ENCODE assay signal across 9 mouse cellular contexts in the genomic region with DNA sequence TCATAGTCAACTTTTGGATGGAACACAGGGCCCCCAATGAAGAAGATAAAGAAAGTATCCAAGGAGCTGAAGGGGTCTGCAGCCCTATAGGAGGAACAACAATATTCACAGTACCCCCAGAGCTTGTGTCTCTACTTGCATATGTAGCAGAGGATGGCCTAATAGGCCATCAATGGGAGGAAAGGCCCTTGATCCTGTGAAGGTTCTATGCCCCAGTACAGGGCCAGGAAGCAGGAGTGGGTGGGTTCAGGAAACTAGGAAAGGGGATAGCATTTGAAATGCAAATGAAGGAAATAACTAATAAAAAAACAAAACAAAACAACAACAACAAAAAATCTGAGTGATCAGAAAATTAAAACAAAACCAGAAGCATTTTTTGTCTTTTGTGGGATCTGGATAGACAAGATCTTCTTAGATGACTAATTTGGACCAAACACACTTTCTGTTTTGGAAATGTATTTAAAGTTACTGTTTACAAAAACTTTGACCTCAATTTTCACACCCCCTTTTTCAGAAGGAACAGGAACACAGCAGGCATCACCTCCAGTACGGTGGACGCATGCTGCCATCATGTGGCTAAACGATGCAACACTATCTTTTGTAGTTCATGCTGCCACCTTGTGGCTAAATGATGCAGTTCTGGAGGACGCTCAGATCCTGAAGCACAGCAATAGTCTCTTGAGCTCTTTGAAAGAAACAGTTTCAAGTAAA. TPM values are rescaled to one million over a fixed set of nuclear protein-coding genes. Genes with fewer than 3 reads are reported as not detected.
DNase-seq lines count a peak whose midpoint lies in the region; ATAC-seq and TF ChIP-seq lines count a peak whose summit lies in the region.
"Had no signal": no experiment of that assay in that cellular context is flagged by ENCODE, and none has a peak within 500 bp of the region (broad histone marks: within the 10 kb centered on the region; RNA-seq: fewer than 3 reads in every experiment).

No protein-coding gene starts in this region.

- peak; percentile 83 for DNase-seq in CH12.LX (ENCODE audit: extremely low read depth)
- DNase-seq in brain, adult 2 months (ENCODE audit: low read depth, low spot score), result peak; percentile 91
- peak; percentile 75 for DNase-seq in forebrain, embryonic 10.5 days (ENCODE audit: extremely low spot score, low spot score)
- peak; percentile 76 to 79 for DNase-seq in heart, postnatal 36 days
- peak; percentile 93 for DNase-seq in layer of hippocampus, adult 11-12 months (ENCODE audit: low spot score)
- DNase-seq in ovary, postnatal 14 days (ENCODE audit: low spot score), result peak; percentile 82
- DNase-seq in thymus, postnatal 14 days, result peak; percentile 61

- peak; percentile 94 to 100 for TF ChIP-seq CTCF in CH12.LX (conservative IDR thresholded peaks at IDR 0.05 in 1 of 2, IDR thresholded peaks at IDR 0.05 in 1 of 2; ENCODE audit: low read depth in 2 of 2, low read length in 2 of 2)

- peaks cover 10% of the 10 kb centered on the region for H3K27me3 ChIP-seq in CH12.LX (replicated peaks)
- H3K27me3 ChIP-seq in forebrain, embryonic 10.5 days (ENCODE audit: poor library complexity, severe bottlenecking), result peaks cover 17% of the 10 kb centered on the region
- peaks cover 9% of the 10 kb centered on the region for H3K27me3 ChIP-seq in lung, embryonic 15.5 days

- no peak overlapping the region for H3K27ac ChIP-seq in CH12.LX (ENCODE audit: insufficient read depth, low read depth)
- H3K27ac ChIP-seq in forebrain, embryonic 10.5 days, result no peak overlapping the region
- no peak overlapping the region for H3K27ac ChIP-seq in lung, embryonic 15.5 days

- no peak overlapping the region for H3K9ac ChIP-seq in CH12.LX (ENCODE audit: insufficient read depth, low read depth)
- no peak overlapping the region for H3K9ac ChIP-seq in lung, embryonic 15.5 days

- H3K4me2 ChIP-seq in CH12.LX (ENCODE audit: insufficient read depth, low read depth, poor library complexity, severe bottlenecking), result no peak overlapping the region
- no peak overlapping the region for H3K4me2 ChIP-seq in lung, embryonic 15.5 days

- H3K36me3 ChIP-seq in CH12.LX (replicated peaks in 1 of 2; ENCODE audit: control insufficient read depth in 1 of 2, insufficient read depth in 1 of 2, low read length in 1 of 2), result no peaks in the 10 kb centered on the region
- no peaks in the 10 kb centered on the region for H3K36me3 ChIP-seq in forebrain, embryonic 10.5 days (replicated peaks)
- H3K36me3 ChIP-seq in lung, embryonic 15.5 days, result no peaks in the 10 kb centered on the region

- TF ChIP-seq POLR2A in CH12.LX (IDR thresholded peaks at IDR 0.05; ENCODE audit: low read depth, low read length), result no peak

- no peaks in the 10 kb centered on the region for H3K4me1 ChIP-seq in CH12.LX (ENCODE audit: control insufficient read depth in 1 of 2, insufficient read depth in 2 of 2)
- no peaks in the 10 kb centered on the region for H3K4me1 ChIP-seq in forebrain, embryonic 10.5 days
- no peaks in the 10 kb centered on the region for H3K4me1 ChIP-seq in lung, embryonic 15.5 days

- in situ Hi-C loops in CH12.LX (cut with MboI; ENCODE audit: low pct_ligation_motif_present, low pct_unique_long_range_greater_than_20kb, low sequenced_read_pairs), result loop anchor here (5.0 to 10.0 kb wide), 2 partner anchors 126 to 289 kb away; no protein-coding TSS in a partner anchor

- no peaks in the 10 kb centered on the region for H3K79me2 ChIP-seq in CH12.LX (replicated peaks; ENCODE audit: control insufficient read depth, extremely low read depth, insufficient read depth, poor library complexity, severe bottlenecking)

- intact Hi-C loops in heart, postnatal 36 days (cut with DNase I), result loop anchor here (1.0 to 5.0 kb wide), 2 partner anchors 120 to 311 kb away; partner anchors contain the start of gene Trim40

- no peak for TF ChIP-seq EP300 in CH12.LX (IDR thresholded peaks at IDR 0.05; ENCODE audit: low read length)

- no peaks in the 10 kb centered on the region for H3K9me3 ChIP-seq in CH12.LX (replicated peaks; ENCODE audit: low read length)
- no peaks in the 10 kb centered on the region for H3K9me3 ChIP-seq in forebrain, embryonic 10.5 days
- no peaks in the 10 kb centered on the region for H3K9me3 ChIP-seq in lung, embryonic 15.5 days

- peak; percentile 99 for TF ChIP-seq RAD21 in CH12.LX (IDR thresholded peaks at IDR 0.05; ENCODE audit: low read depth, low read length)

- dilution Hi-C loops in CH12.LX (cut with MboI; ENCODE audit: extremely low pct_ligation_motif_present, extremely low pct_unique_long_range_greater_than_20kb, low sequenced_read_pairs), result no loop called here

- H3K4me3 ChIP-seq in CH12.LX (replicated peaks in 1 of 3; ENCODE audit: low read depth in 2 of 3, low read length in 2 of 3, poor library complexity in 1 of 3), result no peak overlapping the region
- H3K4me3 ChIP-seq in forebrain, embryonic 10.5 days, result no peak overlapping the region
- no peak overlapping the region for H3K4me3 ChIP-seq in lung, embryonic 15.5 days

- peak; percentile 67; the same call in 1 of the 2 replicates for ATAC-seq in lung, embryonic 15.5 days (ENCODE audit: borderline replicate concordance, extremely low read depth, low FRiP score, low TSS enrichment)

- 2% methylated on average over 4 of the region's 4 CpGs for WGBS in forebrain, embryonic 10.5 days
- WGBS in lung, embryonic 15.5 days, result 0% methylated on average over 4 of the region's 4 CpGs

TF ChIP-seq in CH12.LX, 34 proteins besides CTCF, POLR2A, EP300 and RAD21:
- no peak for TF ChIP-seq BHLHE40 (IDR thresholded peaks at IDR 0.05; ENCODE audit: low read depth, low read length)
- TF ChIP-seq KAT2A (IDR thresholded peaks at IDR 0.05; ENCODE audit: insufficient replicate concordance, low read length), result no peak
- TF ChIP-seq MXI1 (IDR thresholded peaks at IDR 0.05; ENCODE audit: low read depth, low read length), result no peak
- TF ChIP-seq MEF2A (IDR thresholded peaks at IDR 0.05; ENCODE audit: borderline replicate concordance, low read depth, low read length), result peak; percentile 28; the same call in 1 of the 2 replicates
- TF ChIP-seq POLR2AphosphoS2 (IDR thresholded peaks at IDR 0.05; ENCODE audit: low read depth, low read length), result no peak
- peak; percentile 91; the same call in 1 of the 2 replicates for TF ChIP-seq NELFE (IDR thresholded peaks at IDR 0.05; ENCODE audit: low read depth, low read length)
- TF ChIP-seq ZC3H11A (IDR thresholded peaks at IDR 0.05; ENCODE audit: low read depth, low read length), result peak; percentile 87
- 0 out of 2 replicates have a peak, but pooled peaks have one; percentile 37 for TF ChIP-seq NRF1 (IDR thresholded peaks at IDR 0.05; ENCODE audit: low read depth, low read length)
- no peak for TF ChIP-seq ZMIZ1 (IDR thresholded peaks at IDR 0.05; ENCODE audit: low read depth, low read length)
- TF ChIP-seq GABPA (IDR thresholded peaks at IDR 0.05; ENCODE audit: insufficient replicate concordance, low read depth, low read length), result no peak
- peak; percentile 99 for TF ChIP-seq SMC3 (IDR thresholded peaks at IDR 0.05; ENCODE audit: low read depth, low read length)
- no peak for TF ChIP-seq RCOR1 (conservative IDR thresholded peaks at IDR 0.05; ENCODE audit: low read depth, low read length)
- TF ChIP-seq CHD1 (IDR thresholded peaks at IDR 0.05; ENCODE audit: low read depth, low read length), result no peak
- no peak for TF ChIP-seq CHD2 (IDR thresholded peaks at IDR 0.05; ENCODE audit: low read length)

RNA-seq across cellular contexts. Expression of gene Olfr94, which starts 2.6 kb away (rescaled TPM):
- total RNA-seq in CH12.LX (2012; rRNA removed), result not detected in 2 replicates
- not detected in 2 replicates for total RNA-seq in CH12.LX (2014; rRNA removed)
- polyA plus RNA-seq in CH12.LX (2012; ENCODE audit: insufficient read length, low read depth), result not detected in 2 replicates
- polyA plus RNA-seq in forebrain, embryonic 10.5 days (2016; fragmentation: Nextera tagmentation; extraction: Ambion mirVana), result not detected in 2 replicates
- not detected for total RNA-seq in heart, postnatal 36 days (2021)
- not detected in 2 replicates for polyA plus RNA-seq in lung, embryonic 15.5 days (2015; fragmentation: Nextera tagmentation; extraction: Ambion mirVana)
- polyA plus RNA-seq: heart, embryonic 16.5 days had no signal

RNA-seq across cellular contexts. Expression of gene Olfr95, which starts 9.6 kb away (rescaled TPM):
- total RNA-seq in CH12.LX (2012; rRNA removed) (not detected in 2 replicates), CH12.LX (2014; rRNA removed) (not detected in 2 replicates)
- not detected in 2 replicates for polyA plus RNA-seq in CH12.LX (2012; ENCODE audit: insufficient read length, low read depth)
- polyA plus RNA-seq in forebrain, embryonic 10.5 days (2016; fragmentation: Nextera tagmentation; extraction: Ambion mirVana), result not detected in 2 replicates
- not detected for total RNA-seq in heart, postnatal 36 days (2021)
- polyA plus RNA-seq in lung, embryonic 15.5 days (2015; fragmentation: Nextera tagmentation; extraction: Ambion mirVana), result not detected in 2 replicates
- polyA plus RNA-seq: heart, embryonic 16.5 days had no signal

RNA-seq across cellular contexts. Expression of gene Ubd, which starts 9.7 kb away (rescaled TPM):
- total RNA-seq in CH12.LX (2012; rRNA removed) (0.21 and 0.47 TPM in 2 replicates), CH12.LX (2014; rRNA removed) (not detected in 2 replicates)
- not detected in 2 replicates for polyA plus RNA-seq in CH12.LX (2012; ENCODE audit: insufficient read length, low read depth)
- not detected in 2 replicates for polyA plus RNA-seq in forebrain, embryonic 10.5 days (2016; fragmentation: Nextera tagmentation; extraction: Ambion mirVana)
- not detected for total RNA-seq in heart, postnatal 36 days (2021)
- 0.86 TPM in 1 of 2 replicates, not detected in the other for polyA plus RNA-seq in lung, embryonic 15.5 days (2015; fragmentation: Nextera tagmentation; extraction: Ambion mirVana)

RNA-seq across cellular contexts. Expression of gene Olfr96, which starts 16.6 kb away (rescaled TPM):
- total RNA-seq in CH12.LX (2012; rRNA removed), result not detected in 2 replicates
- not detected in 2 replicates for total RNA-seq in CH12.LX (2014; rRNA removed)
- not detected in 2 replicates for polyA plus RNA-seq in CH12.LX (2012; ENCODE audit: insufficient read length, low read depth)
- not detected in 2 replicates for polyA plus RNA-seq in forebrain, embryonic 10.5 days (2016; fragmentation: Nextera tagmentation; extraction: Ambion mirVana)
- not detected for total RNA-seq in heart, postnatal 36 days (2021)
- not detected in 2 replicates for polyA plus RNA-seq in lung, embryonic 15.5 days (2015; fragmentation: Nextera tagmentation; extraction: Ambion mirVana)
- polyA plus RNA-seq: heart, embryonic 16.5 days had no signal

RNA-seq across cellular contexts. Expression of gene Olfr97, which starts 33.8 kb away (rescaled TPM):
- total RNA-seq in CH12.LX (2012; rRNA removed) (not detected in 2 replicates), CH12.LX (2014; rRNA removed) (not detected in 2 replicates)
- not detected in 2 replicates for polyA plus RNA-seq in CH12.LX (2012; ENCODE audit: insufficient read length, low read depth)
- polyA plus RNA-seq in forebrain, embryonic 10.5 days (2016; fragmentation: Nextera tagmentation; extraction: Ambion mirVana), result not detected in 2 replicates
- total RNA-seq in heart, postnatal 36 days (2021), result not detected
- polyA plus RNA-seq in lung, embryonic 15.5 days (2015; fragmentation: Nextera tagmentation; extraction: Ambion mirVana), result not detected in 2 replicates
- polyA plus RNA-seq: heart, embryonic 16.5 days had no signal
